In genomic region chr4:106907701-106908425, GRCm38 (mm10) we compare ENCODE assay signal across 8 mouse cellular contexts. TPM values are rescaled to one million over a fixed set of nuclear protein-coding genes. Genes with fewer than 3 reads are reported as not detected.
A peak's percentile ranks its signal among the peaks of the same experiment; 100 is the strongest.
DNase-seq lines count a peak whose midpoint lies in the region; ATAC-seq and TF ChIP-seq lines count a peak whose summit lies in the region.

No protein-coding gene starts in this region.

- H3K4me2 ChIP-seq in intestine, embryonic 16.5 days (ENCODE audit: low read depth, low read length): peak overlapping the region; percentile 35

- H3K4me1 ChIP-seq in intestine, embryonic 16.5 days (ENCODE audit: control insufficient read depth, insufficient read depth, low read length): peaks cover 26% of the 10 kb centered on the region
- H3K4me1 ChIP-seq in lung, adult 2 months (ENCODE audit: control insufficient read depth, insufficient read depth, low read length): peaks cover 24% of the 10 kb centered on the region

- peak; percentile 4; the same call in 1 of the 2 replicates for ATAC-seq in intestine, embryonic 16.5 days

- 19% methylated on average over 17 of the region's 17 CpGs for WGBS in intestine, embryonic 16.5 days
- WGBS in lung, adult 2 months: 14% methylated on average over 17 of the region's 17 CpGs

- no peaks in the 10 kb centered on the region for H3K36me3 ChIP-seq in intestine, embryonic 16.5 days (ENCODE audit: control insufficient read depth, insufficient read depth, low read length)

- DNase-seq in 3T3-L1 (ENCODE audit: low read depth, low spot score) (peak; percentile 70), ZHBTc4 (ENCODE audit: low read depth, low spot score) (peak; percentile 77)
- DNase-seq in heart, adult 11 months: peak; percentile 97
- peak; percentile 38 for DNase-seq in lung, adult 2 months
- peak; percentile 64 for DNase-seq in retina, postnatal 1 day
- no peak for DNase-seq in left cerebral cortex, postnatal 4 days
- no peak for DNase-seq in left cerebral cortex, postnatal 36 days (ENCODE audit: low spot score in 2 of 2)

- H3K27me3 ChIP-seq in intestine, embryonic 16.5 days (replicated peaks; ENCODE audit: control insufficient read depth, insufficient read depth, low read length): no peaks in the 10 kb centered on the region

- peak overlapping the region; percentile 60 for H3K9ac ChIP-seq in intestine, embryonic 16.5 days (ENCODE audit: low read depth, low read length)

- intact Hi-C loops in left cerebral cortex, postnatal 4 days (cut with DNase I): no loop called here
- intact Hi-C loops in left cerebral cortex, postnatal 36 days (cut with DNase I): no loop called here

- peak overlapping the region; percentile 97 for H3K27ac ChIP-seq in intestine, embryonic 16.5 days (ENCODE audit: low read length)

- peak; percentile 9; the same call in 1 of the 2 replicates for TF ChIP-seq POLR2A in lung, adult 2 months (IDR thresholded peaks at IDR 0.05; ENCODE audit: borderline replicate concordance, extremely low read depth, low read depth, low read length)

- TF ChIP-seq CTCF in lung, adult 2 months (IDR thresholded peaks at IDR 0.05; ENCODE audit: insufficient read depth, low read length): no peak

- H3K4me3 ChIP-seq in intestine, embryonic 16.5 days (ENCODE audit: low read length): peak overlapping the region; percentile 21
- H3K4me3 ChIP-seq in lung, adult 2 months (replicated peaks; ENCODE audit: extremely low read depth, low read depth, low read length): no peak overlapping the region

- no peaks in the 10 kb centered on the region for H3K9me3 ChIP-seq in intestine, embryonic 16.5 days (ENCODE audit: control insufficient read depth, low read length)

RNA-seq across cellular contexts. Expression of gene Ssbp3, which starts 2.6 kb away (rescaled TPM):
- 38.0 and 53.4 TPM in 2 replicates for polyA plus RNA-seq in intestine, embryonic 16.5 days (2015; fragmentation: Nextera tagmentation; extraction: Ambion mirVana)
- polyA plus RNA-seq in lung, adult 2 months (2012; rRNA removed): 41.0 and 43.2 TPM in 2 replicates
- 100 to 1,000 TPM; 146 to 149 TPM for total RNA-seq in left cerebral cortex, postnatal 4 days (2021)
- 100 to 1,000 TPM; 160 to 182 TPM for total RNA-seq in left cerebral cortex, postnatal 36 days (2021)

Comparison
In these comparisons a context has a peak if more than half of its experiments do, and no peak if none do; other contexts are left out.
1. DNase-seq: peak in 3T3-L1 (single experiment), ZHBTc4 (single experiment), heart, adult 11 months (single experiment), lung, adult 2 months (single experiment) and retina, postnatal 1 day (single experiment); none in left cerebral cortex, postnatal 4 days (single experiment) and left cerebral cortex, postnatal 36 days (0 of 2).